9 mouse cellular contexts compared by ENCODE assay signal in genomic region chr11:113617132-113617911, GRCm38 (mm10). TPM values are rescaled to one million over a fixed set of nuclear protein-coding genes. Genes with fewer than 3 reads are reported as not detected.
DNase-seq lines count a peak whose midpoint lies in the region; ATAC-seq and TF ChIP-seq lines count a peak whose summit lies in the region.
"Had no signal": no experiment of that assay in that cellular context is flagged by ENCODE, and none has a peak within 500 bp of the region (broad histone marks: within the 10 kb centered on the region; RNA-seq: fewer than 3 reads in every experiment).

No protein-coding gene starts in this region.

- no peak overlapping the region for H3K27ac ChIP-seq in midbrain, embryonic 14.5 days (replicated peaks; ENCODE audit: low read depth, low read length)
- H3K27ac ChIP-seq in midbrain, embryonic 16.5 days (ENCODE audit: low read length) = no peak overlapping the region
- no peak overlapping the region for H3K27ac ChIP-seq in forebrain, embryonic 14.5 days (ENCODE audit: low read depth, low read length)
- H3K27ac ChIP-seq in kidney, postnatal 0 days = no peak overlapping the region
- H3K27ac ChIP-seq: heart, embryonic 13.5 days had no signal

- peak; percentile 87 for DNase-seq in midbrain, embryonic 14.5 days
- DNase-seq in adrenal gland, postnatal 36 days = peak; percentile 66 to 84
- DNase-seq in forebrain, embryonic 14.5 days (ENCODE audit: low spot score) = peak; percentile 83
- peak; percentile 75 for DNase-seq in kidney, postnatal 0 days (ENCODE audit: low spot score)
- DNase-seq in lung, adult 18-20 months = peak; percentile 41 to 68
- peak; percentile 25 to 40 for DNase-seq in right cerebral cortex, postnatal 36 days (ENCODE audit: low spot score in 2 of 2)

- H3K4me2 ChIP-seq in midbrain, embryonic 14.5 days (ENCODE audit: low read length) = no peak overlapping the region
- no peak overlapping the region for H3K4me2 ChIP-seq in midbrain, embryonic 16.5 days (ENCODE audit: low read length)
- peak overlapping the region; percentile 96; the same call in 1 of the 2 replicates for H3K4me2 ChIP-seq in forebrain, embryonic 14.5 days (ENCODE audit: low read length)
- no peak overlapping the region for H3K4me2 ChIP-seq in kidney, postnatal 0 days (ENCODE audit: low read length)

- no peak for ATAC-seq in midbrain, embryonic 14.5 days (ENCODE audit: low FRiP score, low TSS enrichment)
- no peak for ATAC-seq in midbrain, embryonic 16.5 days
- no peak for ATAC-seq in forebrain, embryonic 14.5 days
- no peak; the same call in 1 of the 2 replicates for ATAC-seq in kidney, postnatal 0 days (replicated peaks; ENCODE audit: low FRiP score, low read depth)
- ATAC-seq in erythroid progenitor cell, adult 5-6 weeks (replicated peaks; ENCODE audit: low FRiP score, poor library complexity, severe bottlenecking) = no peak

- 43% methylated on average over 14 of the region's 14 CpGs for WGBS in midbrain, embryonic 14.5 days
- 44% methylated on average over 14 of the region's 14 CpGs for WGBS in midbrain, embryonic 16.5 days
- WGBS in forebrain, embryonic 14.5 days = 45% methylated on average over 14 of the region's 14 CpGs
- 41% methylated on average over 14 of the region's 14 CpGs for WGBS in kidney, postnatal 0 days

- H3K9me3 ChIP-seq in midbrain, embryonic 14.5 days (ENCODE audit: control insufficient read depth, low read length) = no peaks in the 10 kb centered on the region
- H3K9me3 ChIP-seq in midbrain, embryonic 16.5 days (replicated peaks; ENCODE audit: control insufficient read depth, low read length, poor library complexity, severe bottlenecking) = no peaks in the 10 kb centered on the region
- H3K9me3 ChIP-seq in forebrain, embryonic 14.5 days (replicated peaks; ENCODE audit: control insufficient read depth, low read length) = no peaks in the 10 kb centered on the region
- no peaks in the 10 kb centered on the region for H3K9me3 ChIP-seq in kidney, postnatal 0 days (replicated peaks; ENCODE audit: low read length)
- H3K9me3 ChIP-seq: heart, embryonic 13.5 days had no signal

- no peaks in the 10 kb centered on the region for H3K36me3 ChIP-seq in midbrain, embryonic 14.5 days (ENCODE audit: control insufficient read depth, insufficient read depth, low read length)
- no peaks in the 10 kb centered on the region for H3K36me3 ChIP-seq in midbrain, embryonic 16.5 days (ENCODE audit: control insufficient read depth, insufficient read depth, low read length)
- no peaks in the 10 kb centered on the region for H3K36me3 ChIP-seq in forebrain, embryonic 14.5 days (ENCODE audit: control insufficient read depth, insufficient read depth, low read length)
- H3K36me3 ChIP-seq in kidney, postnatal 0 days (ENCODE audit: insufficient read depth, low read length) = no peaks in the 10 kb centered on the region
- H3K36me3 ChIP-seq: heart, embryonic 13.5 days had no signal

- peaks cover 18% of the 10 kb centered on the region; the same call in 1 of the 2 replicates for H3K27me3 ChIP-seq in midbrain, embryonic 14.5 days (ENCODE audit: control insufficient read depth, insufficient read depth, low read length)
- peaks cover 16% of the 10 kb centered on the region for H3K27me3 ChIP-seq in midbrain, embryonic 16.5 days (ENCODE audit: control insufficient read depth, insufficient read depth, low read depth, low read length)
- 0 out of 2 replicates have a peak, but pooled peaks cover 8% of the 10 kb centered on the region for H3K27me3 ChIP-seq in forebrain, embryonic 14.5 days (replicated peaks; ENCODE audit: control insufficient read depth, insufficient read depth, low read length)
- peaks cover 10% of the 10 kb centered on the region for H3K27me3 ChIP-seq in kidney, postnatal 0 days (ENCODE audit: insufficient read depth, low read length)

- H3K4me3 ChIP-seq in midbrain, embryonic 14.5 days (replicated peaks; ENCODE audit: low read depth, low read length) = no peak overlapping the region
- no peak overlapping the region for H3K4me3 ChIP-seq in midbrain, embryonic 16.5 days (ENCODE audit: low read depth, low read length)
- no peak overlapping the region for H3K4me3 ChIP-seq in forebrain, embryonic 14.5 days (ENCODE audit: low read depth, low read length)
- H3K4me3 ChIP-seq in kidney, postnatal 0 days (replicated peaks; ENCODE audit: low read depth, low read length) = no peak overlapping the region
- H3K4me3 ChIP-seq: heart, embryonic 13.5 days had no signal

- H3K9ac ChIP-seq in midbrain, embryonic 14.5 days (replicated peaks; ENCODE audit: low read length) = no peak overlapping the region
- no peak overlapping the region for H3K9ac ChIP-seq in midbrain, embryonic 16.5 days (ENCODE audit: low read depth, low read length)
- H3K9ac ChIP-seq in forebrain, embryonic 14.5 days (ENCODE audit: low read length) = no peak overlapping the region
- H3K9ac ChIP-seq in kidney, postnatal 0 days (ENCODE audit: low read depth, low read length) = no peak overlapping the region
- H3K9ac ChIP-seq: heart, embryonic 13.5 days had no signal

- H3K4me1 ChIP-seq in midbrain, embryonic 14.5 days (ENCODE audit: control insufficient read depth, insufficient read depth, low read length) = peaks cover 19% of the 10 kb centered on the region
- peaks cover 25% of the 10 kb centered on the region for H3K4me1 ChIP-seq in midbrain, embryonic 16.5 days (ENCODE audit: control insufficient read depth, insufficient read depth, low read length)
- peaks cover 8% of the 10 kb centered on the region; the same call in 1 of the 2 replicates for H3K4me1 ChIP-seq in forebrain, embryonic 14.5 days (ENCODE audit: control insufficient read depth, insufficient read depth, low read length)
- H3K4me1 ChIP-seq in kidney, postnatal 0 days (replicated peaks; ENCODE audit: insufficient read depth, low read length) = peaks cover 12% of the 10 kb centered on the region; the same call in 1 of the 2 replicates

- peak; percentile 66 for TF ChIP-seq CTCF in kidney, postnatal 0 days (IDR thresholded peaks at IDR 0.05; ENCODE audit: low read depth)

RNA-seq across cellular contexts. Expression of gene Sstr2, which starts 1.8 kb away (rescaled TPM):
- 18.0 and 23.3 TPM in 2 replicates for polyA plus RNA-seq in midbrain, embryonic 14.5 days (2014; fragmentation: Nextera tagmentation; extraction: Ambion mirVana)
- 15.5 and 17.3 TPM in 2 replicates for polyA plus RNA-seq in midbrain, embryonic 16.5 days (2015; fragmentation: Nextera tagmentation; extraction: Ambion mirVana)
- 1 to 10 TPM; 1.6 to 3.9 TPM for total RNA-seq in adrenal gland, postnatal 36 days (2021)
- polyA plus RNA-seq in forebrain, embryonic 14.5 days (2014; fragmentation: Nextera tagmentation; extraction: Ambion mirVana) = 71.9 and 75.2 TPM in 2 replicates
- polyA plus RNA-seq in kidney, postnatal 0 days (2015; fragmentation: Nextera tagmentation; extraction: Ambion mirVana) = 0.20 and 0.31 TPM in 2 replicates
- not detected in 2 replicates for total RNA-seq in erythroid progenitor cell, adult 5-6 weeks (2015; ENCODE audit: low replicate concordance)
- not detected in 2 replicates for total RNA-seq in erythroid progenitor cell, adult 5-6 weeks (2017; ENCODE audit: low replicate concordance)

RNA-seq across cellular contexts. Expression of gene Cog1, which starts 31.6 kb away (rescaled TPM):
- 35.2 and 40.1 TPM in 2 replicates for polyA plus RNA-seq in midbrain, embryonic 14.5 days (2014; fragmentation: Nextera tagmentation; extraction: Ambion mirVana)
- 32.4 and 36.3 TPM in 2 replicates for polyA plus RNA-seq in midbrain, embryonic 16.5 days (2015; fragmentation: Nextera tagmentation; extraction: Ambion mirVana)
- total RNA-seq in adrenal gland, postnatal 36 days (2021) = 10 to 100 TPM; 35.4 to 39.5 TPM
- 28.8 and 33.9 TPM in 2 replicates for polyA plus RNA-seq in forebrain, embryonic 14.5 days (2014; fragmentation: Nextera tagmentation; extraction: Ambion mirVana)
- 21.0 and 21.6 TPM in 2 replicates for polyA plus RNA-seq in kidney, postnatal 0 days (2015; fragmentation: Nextera tagmentation; extraction: Ambion mirVana)
- total RNA-seq in erythroid progenitor cell, adult 5-6 weeks (2015; ENCODE audit: low replicate concordance) = 29.8 and 33.2 TPM in 2 replicates
- 30.3 and 38.8 TPM in 2 replicates for total RNA-seq in erythroid progenitor cell, adult 5-6 weeks (2017; ENCODE audit: low replicate concordance)

RNA-seq across cellular contexts. Expression of gene Slc39a11, which starts 32.6 kb away (rescaled TPM):
- 28.5 and 31.1 TPM in 2 replicates for polyA plus RNA-seq in midbrain, embryonic 14.5 days (2014; fragmentation: Nextera tagmentation; extraction: Ambion mirVana)
- 37.6 and 38.5 TPM in 2 replicates for polyA plus RNA-seq in midbrain, embryonic 16.5 days (2015; fragmentation: Nextera tagmentation; extraction: Ambion mirVana)
- 10 to 100 TPM; 27.4 to 27.7 TPM for total RNA-seq in adrenal gland, postnatal 36 days (2021)
- polyA plus RNA-seq in forebrain, embryonic 14.5 days (2014; fragmentation: Nextera tagmentation; extraction: Ambion mirVana) = 29.5 and 32.4 TPM in 2 replicates
- polyA plus RNA-seq in kidney, postnatal 0 days (2015; fragmentation: Nextera tagmentation; extraction: Ambion mirVana) = 22.8 and 23.3 TPM in 2 replicates
- 3.6 and 5.4 TPM in 2 replicates for total RNA-seq in erythroid progenitor cell, adult 5-6 weeks (2015; ENCODE audit: low replicate concordance)
- 3.5 and 4.7 TPM in 2 replicates for total RNA-seq in erythroid progenitor cell, adult 5-6 weeks (2017; ENCODE audit: low replicate concordance)

Comparison
In these comparisons a context has a peak if more than half of its experiments do, and no peak if none do; other contexts are left out.
1. DNase-seq: peak in every context shown above with its lines; median percentile 87 in midbrain, embryonic 14.5 days; 83 in forebrain, embryonic 14.5 days; 75 in adrenal gland, postnatal 36 days; 75 in kidney, postnatal 0 days; 54 in lung, adult 18-20 months; 32 in right cerebral cortex, postnatal 36 days.
2. RNA of gene Sstr2, which starts 1.8 kb away (polyA plus RNA-seq): 71.9 to 75.2 TPM in forebrain, embryonic 14.5 days, 18.0 to 23.3 TPM in midbrain, embryonic 14.5 days and 15.5 to 17.3 TPM in midbrain, embryonic 16.5 days; 0.20 to 0.31 TPM in kidney, postnatal 0 days; every median in the first group is over 10 times any median in the second.